Mouse (Mus musculus) T-helper 1 cell (primary cell): ENCODE results near the gene Inka1.

ENCODE experiments used
- in situ Hi-C: fragments of 300-600 bp; cut with MboI, MseI; formaldehyde crosslinking; loops from one replicate; pipeline ENCODE4 v1.15.1; 2025; ENCODE audit warnings: high pct_unique_total_duplicates

Gene Inka1

GRCm38 (mm10) chr9:107984052-107984753 is 1.5 kb downstream of the Inka1 start:
- in situ Hi-C loops = no loop called here

- in situ Hi-C loops = no loop called here
Observed at GRCm38 (mm10) chr9:107983421-107983890, 2.2 kb downstream of the Inka1 start.

GRCm38 (mm10) chr9:107982681-107983346 is 2.9 kb downstream of the Inka1 start, which contains the start of gene Gm20661:
Gene Gm20661 (plus strand): TSS chr9:107983058.
- in situ Hi-C loops = no loop called here

- in situ Hi-C loops = no loop called here
Observed at GRCm38 (mm10) chr9:107981684-107982605, 3.7 kb downstream of the Inka1 start.

- in situ Hi-C loops = no loop called here
Observed at GRCm38 (mm10) chr9:107978815-107979214, 6.9 kb downstream of the Inka1 start.

- in situ Hi-C loops = no loop called here
Observed at GRCm38 (mm10) chr9:107975399-107976386, 10.0 kb downstream of the Inka1 start, which contains the start of gene Uba7. Gene Uba7 (plus strand): TSS chr9:107975505.

GRCm38 (mm10) chr9:107974491-107975171 is 11.0 kb downstream of the Inka1 start:
- in situ Hi-C loops = no loop called here

- in situ Hi-C loops = no loop called here
Observed at GRCm38 (mm10) chr9:107971690-107972541, 13.8 kb downstream of the Inka1 start.

- in situ Hi-C loops = no loop called here
Observed at GRCm38 (mm10) chr9:107970311-107970710, 15.4 kb downstream of the Inka1 start.

GRCm38 (mm10) chr9:107968531-107968930 is 17.1 kb downstream of the Inka1 start:
- in situ Hi-C loops = no loop called here

- in situ Hi-C loops = no loop called here
Observed at GRCm38 (mm10) chr9:107967437-107967836, 18.2 kb downstream of the Inka1 start.

GRCm38 (mm10) chr9:107966676-107967075 is 19.0 kb downstream of the Inka1 start:
- in situ Hi-C loops = no loop called here

- in situ Hi-C loops = loop anchor here (5.0 kb wide), 1 partner anchor 103 kb away; no protein-coding TSS in a partner anchor
Observed at GRCm38 (mm10) chr9:107964681-107965080, 21.0 kb downstream of the Inka1 start.

- in situ Hi-C loops = loop anchor here (5.0 kb wide), 1 partner anchor 104 kb away; no protein-coding TSS in a partner anchor
Observed at GRCm38 (mm10) chr9:107963700-107964099, 22.0 kb downstream of the Inka1 start.

- in situ Hi-C loops = loop anchor here (5.0 kb wide), 1 partner anchor 104 kb away; no protein-coding TSS in a partner anchor
Observed at GRCm38 (mm10) chr9:107962916-107963315, 22.8 kb downstream of the Inka1 start.

GRCm38 (mm10) chr9:107961881-107962280 is 23.8 kb downstream of the Inka1 start:
- in situ Hi-C loops = loop anchor here (5.0 kb wide), 1 partner anchor 105 kb away; no protein-coding TSS in a partner anchor

GRCm38 (mm10) chr9:107961351-107961762 is 24.3 kb downstream of the Inka1 start:
- in situ Hi-C loops = loop anchor here (5.0 kb wide), 1 partner anchor 106 kb away; no protein-coding TSS in a partner anchor

- in situ Hi-C loops = loop anchor here (5.0 kb wide), 1 partner anchor 106 kb away; no protein-coding TSS in a partner anchor
Observed at GRCm38 (mm10) chr9:107960928-107961327, 24.8 kb downstream of the Inka1 start.
